Mouse (Mus musculus) C2C12 (cell line): Measurements from ENCODE around the gene Mfsd5. TPM values are rescaled to one million over a fixed set of nuclear protein-coding genes. Genes with fewer than 3 reads are reported as not detected.
A peak's percentile ranks its signal among the peaks of the same experiment; 100 is the strongest.

Experiments used
- H3K27me3 ChIP-seq: one replicate; pipeline ENCODE4 v1.6.1; 2011; ENCODE audit not compliant: control insufficient read depth, insufficient read depth, insufficient read length
- H3K36me3 ChIP-seq: one replicate; pipeline ENCODE4 v1.6.1; 2011; ENCODE audit not compliant: control insufficient read depth, insufficient read depth
- H3K4me3 ChIP-seq: one replicate; pipeline ENCODE4 v1.5.1; 2011; ENCODE audit warnings: mild to moderate bottlenecking, control low read depth; ENCODE audit not compliant: poor library complexity, insufficient read depth, severe bottlenecking
- H3K79me2 ChIP-seq: one replicate; pipeline ENCODE4 v1.6.1; 2011; ENCODE audit not compliant: control insufficient read depth, insufficient read depth
- H3K79me3 ChIP-seq: one replicate; pipeline ENCODE4 v1.6.1; 2011; ENCODE audit warnings: low read depth, control low read depth
- H3ac ChIP-seq: one replicate; pipeline ENCODE3; 2011; ENCODE audit warnings: low read depth; ENCODE audit not compliant: control insufficient read depth, insufficient read length
- CEBPB ChIP-seq: IDR thresholded peaks from one replicate; pipeline ENCODE4 v1.6.1; 2011; ENCODE audit warnings: low read depth, mild to moderate bottlenecking, control low read depth, moderate library complexity
- CTCF ChIP-seq: IDR thresholded peaks from one replicate; pipeline ENCODE4 v1.5.1; 2011; ENCODE audit not compliant: control insufficient read depth, insufficient read depth, insufficient read length
- FOSL1 ChIP-seq: IDR thresholded peaks from one replicate; pipeline ENCODE4 v1.8.0; 2011; ENCODE audit warnings: mild to moderate bottlenecking, low read length; ENCODE audit not compliant: poor library complexity, insufficient read depth, severe bottlenecking
- MAX ChIP-seq: IDR thresholded peaks from one replicate; pipeline ENCODE4 v1.6.1; 2011; ENCODE audit warnings: mild to moderate bottlenecking, control low read depth
- MYOD1 ChIP-seq: IDR thresholded peaks from one replicate; pipeline ENCODE4 v1.6.1; 2011; ENCODE audit warnings: low read depth; ENCODE audit not compliant: control insufficient read depth, insufficient read length
- MYOG ChIP-seq: IDR thresholded peaks from one replicate; pipeline ENCODE4 v1.6.1; 2011; ENCODE audit not compliant: control insufficient read depth, insufficient read length; ENCODE audit errors: extremely low read depth
- USF1 ChIP-seq: IDR thresholded peaks from one replicate; pipeline ENCODE4 v1.6.1; 2011; ENCODE audit warnings: low read depth, mild to moderate bottlenecking, control low read depth, moderate library complexity
- polyA plus RNA-seq: library from polyadenylated mRNA; unstranded; fragments of >200 nt; fragmentation: generic; extraction: Trizol; gene quantifications from one replicate; pipeline ENCODE4 v1.2.1, GENCODE M21; 2012; ENCODE audit warnings: missing spikeins

The Mfsd5 gene
- polyA plus RNA-seq, 1 experiment: 126 TPM

DNA sequence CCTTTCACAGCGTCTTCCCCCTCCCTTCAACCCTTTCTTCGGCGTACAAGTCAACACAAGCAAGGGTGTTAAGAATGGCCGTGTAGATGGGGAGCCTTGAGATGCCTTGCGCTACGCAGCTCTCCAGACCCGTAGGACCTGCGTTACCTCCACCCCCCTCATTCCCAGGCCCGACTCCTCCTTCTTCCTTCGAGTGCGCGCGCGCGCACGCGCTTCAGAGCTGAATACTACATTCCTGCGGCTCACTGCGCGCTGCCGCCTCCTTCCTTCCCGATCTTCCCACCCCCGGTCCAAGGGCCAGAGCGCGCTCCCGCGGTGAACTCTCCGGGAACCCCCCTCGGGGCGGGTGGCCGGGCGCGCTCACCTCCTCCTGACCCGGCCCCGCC, 32.4 kb upstream of the Mfsd5 start:
- H3K36me3 ChIP-seq: peaks cover 33% of the 10 kb centered on the region
- peak overlapping the region; percentile 52 for H3K4me3 ChIP-seq
- peak; percentile 85 for TF ChIP-seq MAX
- no peak for TF ChIP-seq MYOD1
- peaks cover 28% of the 10 kb centered on the region for H3K79me3 ChIP-seq
- peaks cover 54% of the 10 kb centered on the region for H3K79me2 ChIP-seq
- H3ac ChIP-seq: peak overlapping the region; percentile 79
- H3K27me3 ChIP-seq: no peaks in the 10 kb centered on the region

DNA sequence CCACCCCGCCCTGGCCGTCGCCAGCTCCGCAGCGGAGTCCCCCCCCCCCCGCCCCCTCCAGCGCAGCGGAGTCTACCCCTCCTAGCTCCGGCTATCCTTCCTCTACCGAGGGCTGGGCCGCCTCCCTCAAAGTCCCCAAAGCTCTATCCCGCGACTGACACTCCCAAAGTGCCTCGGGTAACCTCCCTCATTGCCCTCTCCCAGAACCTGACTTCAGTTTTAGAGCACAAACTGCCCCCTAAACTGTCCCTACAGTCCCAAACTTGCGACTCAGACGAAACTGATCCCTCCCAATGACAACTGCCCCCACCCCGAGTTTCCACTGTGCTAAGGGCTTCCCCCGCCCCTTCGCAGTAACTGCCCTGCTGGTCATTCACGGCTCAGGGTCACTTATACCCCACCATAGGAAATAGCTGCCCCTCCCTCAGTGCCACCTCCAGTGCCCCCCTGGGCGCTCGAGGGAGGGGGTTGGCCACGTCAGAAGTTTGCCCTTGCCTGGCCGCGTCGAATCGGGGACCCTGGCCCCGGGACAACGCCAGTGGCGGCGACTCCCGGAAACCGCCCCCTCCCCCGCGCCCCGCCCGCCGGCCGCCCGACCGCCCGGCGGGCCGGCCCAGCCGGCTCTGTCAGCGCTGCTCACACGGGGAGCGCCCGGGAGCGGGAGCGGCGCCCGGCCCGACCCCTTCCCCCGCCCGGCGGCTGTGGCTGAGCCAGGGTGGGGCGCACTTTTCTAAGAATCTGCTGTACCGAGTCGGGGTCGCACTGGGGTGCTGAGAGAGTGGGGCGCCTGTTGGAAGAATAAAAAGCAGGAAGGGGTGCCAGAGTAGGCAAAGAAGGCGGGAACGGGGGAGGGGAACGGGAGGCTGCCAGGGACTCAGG, 31.8 kb upstream of the Mfsd5 start:
- Histone ChIP-seq H3K27me3 (no peaks in the 10 kb centered on the region), H3K79me2 (peaks cover 54% of the 10 kb centered on the region), H3K79me3 (peaks cover 22% of the 10 kb centered on the region), H3ac (peak overlapping the region; percentile 75), H3K4me3 (peak overlapping the region; percentile 52), H3K36me3 (peaks cover 33% of the 10 kb centered on the region)
- TF ChIP-seq CEBPB (no peak), MAX (no peak)

DNA sequence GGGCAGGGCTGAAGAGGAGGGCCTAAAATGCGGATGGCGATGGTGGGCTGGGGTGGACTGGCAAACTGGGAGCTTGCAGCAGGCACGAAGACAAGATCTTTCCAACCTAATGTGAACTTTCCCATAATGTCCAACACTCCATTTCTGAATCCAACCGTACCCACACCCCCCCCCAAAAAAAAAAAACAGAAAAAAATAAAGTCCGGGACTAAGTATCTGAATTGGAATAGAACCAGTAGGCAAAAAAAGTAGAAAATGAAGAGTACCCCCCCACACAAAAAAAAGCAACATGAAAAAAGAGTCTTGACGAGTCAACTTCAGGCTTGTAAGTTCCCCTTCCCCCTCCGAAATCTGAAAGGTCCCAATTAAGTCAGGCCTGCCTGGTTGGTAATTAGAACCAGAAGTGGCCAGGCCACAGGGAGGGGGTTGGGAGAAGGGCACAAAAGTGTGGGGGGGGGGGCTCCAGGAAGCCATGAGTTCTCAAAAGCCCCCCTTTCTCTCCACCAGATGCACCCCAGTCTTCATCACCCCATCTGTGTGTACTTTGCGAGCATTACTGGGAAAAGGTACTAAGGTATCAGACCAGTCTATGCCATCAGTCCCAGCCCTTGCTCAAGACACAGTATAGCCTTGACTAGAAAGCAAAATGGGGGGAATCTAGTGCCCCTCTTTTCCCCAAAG, 31.0 kb upstream of the Mfsd5 start:
- Histone ChIP-seq H3K27me3 (no peaks in the 10 kb centered on the region), H3K36me3 (peaks cover 37% of the 10 kb centered on the region), H3K79me2 (peaks cover 53% of the 10 kb centered on the region), H3ac (peak overlapping the region; percentile 75), H3K4me3 (peak overlapping the region; percentile 52), H3K79me3 (peaks cover 15% of the 10 kb centered on the region)
- TF ChIP-seq CTCF (no peak), USF1 (no peak), MAX (no peak)

DNA sequence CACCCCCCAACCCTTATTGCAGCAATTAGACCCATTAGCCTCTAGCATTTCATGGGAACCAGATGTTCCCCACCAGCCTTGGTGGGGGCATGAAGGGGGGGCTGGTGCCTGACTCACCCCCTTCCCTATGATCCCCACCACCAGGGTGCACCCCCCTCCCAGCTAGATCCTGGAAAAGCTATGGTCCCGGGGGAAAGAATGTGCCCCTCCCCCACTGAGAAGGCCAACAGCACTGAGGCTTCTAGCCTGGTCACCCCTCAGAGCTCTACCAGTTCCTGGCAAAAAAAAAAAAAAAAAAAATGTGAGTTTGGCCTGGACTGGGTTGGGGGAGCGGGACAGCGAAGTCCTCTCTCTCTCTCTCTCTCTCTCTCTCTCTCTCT, 30.5 kb upstream of the Mfsd5 start:
- Histone ChIP-seq H3K4me3 (no peak overlapping the region), H3ac (no peak overlapping the region), H3K79me2 (peaks cover 53% of the 10 kb centered on the region), H3K27me3 (no peaks in the 10 kb centered on the region), H3K79me3 (peaks cover 15% of the 10 kb centered on the region), H3K36me3 (peaks cover 40% of the 10 kb centered on the region)
- TF ChIP-seq USF1 (no peak), FOSL1 (no peak), CTCF (no peak), MYOG (no peak), MAX (no peak), MYOD1 (no peak), CEBPB (no peak)

DNA sequence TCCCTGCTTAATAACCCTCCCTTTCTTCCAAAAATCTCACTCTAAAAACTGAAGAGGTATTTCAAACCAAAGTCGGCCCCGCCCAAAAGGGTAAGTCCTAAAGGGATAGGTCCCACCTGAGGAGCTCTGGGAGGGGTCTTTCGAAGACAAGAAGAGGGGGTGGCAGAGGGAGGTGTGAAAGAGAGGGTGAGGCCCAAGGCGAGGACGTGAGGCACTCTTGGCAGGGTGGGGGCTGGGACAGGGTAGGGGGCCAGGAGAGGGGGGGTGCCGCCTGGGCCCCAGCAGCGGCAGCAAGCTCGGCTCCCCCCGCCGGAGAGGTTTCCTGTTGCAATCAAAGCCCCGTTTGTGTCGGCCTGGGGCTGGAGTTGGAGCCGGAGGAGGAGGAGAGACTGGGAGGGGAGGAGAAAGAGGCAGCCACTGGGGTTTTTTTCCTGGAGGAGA, 30.0 kb upstream of the Mfsd5 start:
- Histone ChIP-seq H3K27me3 (no peaks in the 10 kb centered on the region), H3K36me3 (peaks cover 40% of the 10 kb centered on the region), H3K4me3 (no peak overlapping the region), H3K79me2 (peaks cover 50% of the 10 kb centered on the region), H3ac (no peak overlapping the region), H3K79me3 (peaks cover 12% of the 10 kb centered on the region)
- TF ChIP-seq MAX (no peak), USF1 (no peak), CTCF (no peak), FOSL1 (no peak)

DNA sequence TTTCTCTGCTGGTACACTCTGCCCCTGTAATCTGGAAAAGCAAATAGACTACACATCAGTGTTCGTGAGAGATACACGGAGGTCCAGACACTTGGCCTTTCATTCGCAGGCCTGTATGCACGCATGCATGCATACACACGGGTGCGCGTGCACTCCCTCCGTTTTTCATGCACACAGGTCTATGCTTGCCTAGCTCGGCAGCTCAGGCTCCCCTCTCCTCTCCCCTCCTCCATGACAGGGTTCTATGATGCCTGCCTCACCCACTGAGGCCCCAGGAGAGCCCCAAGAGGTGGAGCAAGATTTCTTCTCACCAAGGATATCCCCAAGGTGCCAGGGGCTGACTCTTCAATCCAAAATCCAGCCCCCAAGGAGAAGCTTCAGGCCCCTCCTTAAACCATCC, 29.3 kb upstream of the Mfsd5 start:
- H3K79me2 ChIP-seq: peaks cover 47% of the 10 kb centered on the region
- TF ChIP-seq MYOG (no peak), FOSL1 (no peak), USF1 (no peak), CTCF (no peak), CEBPB (no peak), MAX (no peak), MYOD1 (no peak)
- no peak overlapping the region for H3ac ChIP-seq
- no peaks in the 10 kb centered on the region for H3K27me3 ChIP-seq
- H3K4me3 ChIP-seq: no peak overlapping the region
- H3K36me3 ChIP-seq: peaks cover 40% of the 10 kb centered on the region
- H3K79me3 ChIP-seq: peaks cover 9% of the 10 kb centered on the region
